Mouse (Mus musculus): ENCODE data around the gene 4930432M17Rik.

DNA sequence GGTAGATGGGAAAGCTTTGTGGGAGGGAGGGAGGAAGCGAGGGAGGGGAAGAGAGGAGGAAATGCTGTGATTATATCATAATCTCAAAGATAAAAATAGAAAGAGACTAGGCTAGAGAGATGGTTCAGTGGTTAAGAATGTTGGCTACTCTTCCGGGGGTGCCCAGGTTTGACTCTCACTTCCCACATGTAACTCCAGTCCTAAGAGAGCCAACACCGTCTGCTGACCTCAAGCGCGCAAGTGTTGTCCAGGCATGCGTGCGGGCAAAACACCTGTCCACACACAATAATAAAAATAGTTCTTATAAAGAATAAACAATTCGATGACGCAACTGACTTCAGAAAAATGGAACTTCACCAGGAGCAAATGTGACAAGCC lies 7.1 kb upstream of the 4930432M17Rik start:
- no peak for TF ChIP-seq NRF1 (IDR thresholded peaks at IDR 0.05; ENCODE audit: low read depth, low read length)
- TF ChIP-seq GABPA (IDR thresholded peaks at IDR 0.05; ENCODE audit: insufficient replicate concordance, low read depth, low read length), result no peak
- TF ChIP-seq CTCF (conservative IDR thresholded peaks at IDR 0.05 in 1 of 2, IDR thresholded peaks at IDR 0.05 in 1 of 2; ENCODE audit: low read depth in 2 of 2, low read length in 2 of 2), result no peak
- no peak for TF ChIP-seq ZNF384 (IDR thresholded peaks at IDR 0.05; ENCODE audit: low read depth, low read length)
- no peak for TF ChIP-seq TCF12 (IDR thresholded peaks at IDR 0.05; ENCODE audit: low read depth, low read length)
- TF ChIP-seq MAFK (IDR thresholded peaks at IDR 0.05; ENCODE audit: insufficient replicate concordance, low read length), result no peak
- no peak for TF ChIP-seq CHD2 (IDR thresholded peaks at IDR 0.05; ENCODE audit: low read length)
- no peak for TF ChIP-seq POLR2A (IDR thresholded peaks at IDR 0.05; ENCODE audit: low read depth, low read length)

Measured in CH12.LX (cell line).